Mouse (Mus musculus) mature B cell (primary cell): ENCODE measurements around the gene Adgb.
"Not testable (repeated sequence)": the region's sequence is repeated elsewhere in the genome, so short reads cannot be mapped to it uniquely, and the experiment has no call there.

Experiments
- in situ Hi-C: fragments of 300-500 bp; cut with MboI; formaldehyde crosslinking; loops from 2 replicates; pipeline ENCODE4 v1.14.3; 2019

Gene Adgb

DNA sequence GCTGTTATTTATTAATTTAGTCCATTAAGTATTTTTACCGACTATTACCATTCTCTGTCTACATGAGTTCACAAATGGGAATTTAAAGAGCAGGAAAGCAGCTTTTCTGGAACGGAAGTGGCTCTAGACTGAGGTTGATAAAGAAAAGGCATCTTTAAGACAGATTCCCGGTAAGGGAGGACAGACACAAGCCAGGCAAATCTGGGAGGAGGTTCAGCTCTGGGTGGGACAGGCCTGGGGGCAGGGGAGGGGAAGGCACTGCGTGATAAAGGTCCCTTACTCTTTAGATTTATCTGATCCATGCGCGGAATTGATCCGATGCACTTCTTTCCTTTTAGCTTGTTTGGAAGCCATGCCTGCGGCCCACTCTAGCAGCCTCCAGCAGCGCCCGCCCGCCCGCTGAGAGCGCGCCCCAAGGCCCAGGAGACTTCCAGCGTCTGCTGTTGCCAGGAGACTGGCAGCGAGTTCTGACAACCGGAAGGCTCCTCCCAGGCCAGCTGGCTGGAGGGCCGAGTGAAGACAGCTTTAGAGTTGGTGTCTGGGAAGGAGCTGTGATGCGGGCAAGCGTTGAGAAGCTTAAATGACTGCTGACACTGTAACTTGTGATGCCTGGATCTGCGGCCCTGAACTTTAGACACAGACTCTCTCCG, at the start of gene Adgb:
Gene Adgb, minus strand, starts transcription at position 366 of the 650 bp plus-strand sequence.
- in situ Hi-C loops, result no loop called here

DNA sequence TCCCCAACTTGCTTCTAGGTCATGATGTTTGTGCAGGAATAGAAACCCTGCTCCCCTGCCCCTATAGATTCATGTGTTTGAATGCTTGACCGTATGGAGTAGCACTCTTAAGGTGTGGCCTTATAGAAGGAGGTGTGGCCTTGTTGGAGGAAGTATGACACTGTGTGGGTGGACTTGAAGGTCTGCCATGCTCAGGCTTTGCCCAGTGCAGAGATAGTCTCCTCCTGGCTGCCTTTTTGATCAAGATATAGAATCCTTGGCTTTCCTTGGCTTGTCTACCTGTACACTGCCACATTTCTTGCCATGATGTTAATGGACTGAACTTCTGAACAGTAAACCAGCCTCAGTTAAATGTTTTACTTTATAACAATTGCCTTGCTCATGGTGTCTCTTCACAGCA, 8.0 kb upstream of the Adgb start:
- in situ Hi-C loops, result no loop called here

DNA sequence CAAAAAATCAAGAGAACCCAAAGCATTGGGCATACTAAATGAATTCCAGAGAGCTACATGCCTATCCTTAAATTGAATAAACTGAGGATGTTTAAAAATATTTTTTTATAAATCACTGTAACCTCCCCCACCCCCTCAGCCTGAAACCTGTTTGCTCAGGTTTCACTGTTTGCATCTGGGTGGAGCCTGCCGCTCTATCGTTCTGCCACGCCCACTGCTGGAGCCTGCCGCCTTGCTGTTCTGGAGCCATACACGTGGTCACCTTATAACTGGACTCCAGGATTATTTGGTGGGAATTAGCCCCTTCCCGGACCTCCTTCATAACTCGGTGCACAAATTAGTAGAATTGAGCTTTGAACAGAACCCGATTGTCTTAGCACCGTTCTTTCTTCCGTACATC, 5.3 kb upstream of the Adgb start:
- in situ Hi-C loops, result not testable (repeated sequence)

DNA sequence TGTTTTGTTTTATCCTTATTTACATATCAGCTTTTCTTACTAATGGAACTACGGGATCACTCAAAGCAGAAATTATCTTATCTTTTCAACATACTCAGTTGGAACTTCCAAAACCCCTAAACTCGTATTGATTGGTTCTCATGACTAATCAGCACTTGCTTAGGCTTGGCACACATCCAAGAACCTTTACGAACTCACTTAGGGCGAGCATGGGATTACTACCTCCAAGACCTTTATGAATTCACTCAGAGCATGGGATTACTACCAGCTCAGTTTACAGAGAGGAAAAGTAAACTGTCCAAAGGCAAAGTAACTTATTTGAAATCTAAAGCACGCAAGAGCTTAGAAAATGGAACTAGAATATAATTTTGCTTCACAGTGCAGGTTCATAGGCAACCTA, 4.8 kb upstream of the Adgb start:
- in situ Hi-C loops, result no loop called here

DNA sequence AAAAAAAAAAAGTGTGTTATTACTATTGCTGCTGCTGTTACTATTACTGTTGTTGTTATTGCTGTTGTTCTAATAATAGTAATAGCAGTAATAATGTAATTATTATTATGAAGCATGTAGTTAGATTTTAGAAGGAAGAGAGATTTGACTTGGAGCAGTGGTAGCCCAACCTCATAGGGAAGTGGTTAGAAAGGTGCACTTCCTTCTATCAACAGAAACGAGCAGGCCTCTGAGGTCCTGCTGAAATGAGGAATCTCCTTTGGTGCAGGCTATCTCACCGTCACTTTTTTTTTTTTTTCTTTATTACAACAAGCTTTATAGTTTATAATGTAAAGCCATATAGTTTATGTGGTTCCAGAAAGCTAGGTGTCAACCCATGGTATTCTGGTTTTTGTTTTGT, 4.4 kb upstream of the Adgb start:
- in situ Hi-C loops, result no loop called here

DNA sequence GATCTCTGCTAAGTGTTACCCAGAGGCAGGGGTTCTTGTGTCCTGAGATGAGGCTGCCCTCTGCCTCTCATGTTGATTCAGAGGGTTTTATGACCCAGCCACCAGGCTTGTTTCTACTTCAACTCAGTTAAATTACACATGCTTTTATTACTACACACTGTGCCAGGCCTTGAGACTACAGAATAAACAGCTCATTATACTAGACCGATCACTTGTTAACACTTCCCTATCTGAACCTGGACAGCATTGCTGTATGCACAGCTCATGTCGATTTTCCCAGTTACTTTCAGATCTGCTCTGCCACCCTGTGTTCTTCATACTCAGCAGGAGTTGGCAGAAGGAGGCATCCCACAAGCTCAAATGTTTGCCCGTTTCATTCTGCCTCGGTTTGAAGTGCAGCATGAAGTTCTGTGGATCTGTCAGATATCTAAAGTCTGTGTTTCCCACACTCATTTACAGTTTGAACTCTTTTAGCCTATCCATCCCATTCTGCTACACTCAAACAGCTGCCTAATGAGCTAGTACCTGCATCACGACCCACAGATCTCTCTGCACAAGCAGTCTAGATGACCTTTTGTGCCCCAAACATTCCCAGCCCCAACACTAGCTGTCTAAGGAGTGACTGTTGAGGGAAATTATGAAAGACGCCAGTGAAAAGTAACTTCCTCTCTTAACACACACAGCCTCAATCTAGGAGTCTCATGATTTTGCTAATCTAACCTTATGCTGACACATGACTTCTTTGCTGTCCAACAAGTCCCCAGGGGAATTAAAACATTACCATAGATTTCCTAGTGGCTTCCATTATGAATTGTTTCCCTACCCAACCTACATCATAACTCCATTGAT, 3.2 kb downstream of the Adgb start:
- in situ Hi-C loops, result no loop called here

DNA sequence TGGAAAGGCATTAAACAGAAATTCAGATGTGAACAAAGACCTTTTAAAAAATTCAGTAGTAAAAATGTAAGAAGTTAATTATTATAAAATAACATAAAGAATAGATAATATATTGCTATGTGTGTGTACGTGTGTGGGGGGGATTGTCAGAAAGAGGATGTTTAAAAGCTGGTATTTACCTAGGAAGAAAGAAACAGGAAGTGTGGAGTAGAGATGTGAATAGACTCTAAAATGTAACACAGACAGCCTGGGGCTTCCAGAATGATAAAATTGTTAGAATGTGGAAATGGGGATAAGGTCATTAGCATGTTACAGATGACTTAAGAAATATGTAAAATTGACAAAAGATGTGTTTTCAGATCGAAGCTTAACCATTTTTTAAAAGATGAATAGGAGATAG, 12.0 kb downstream of the Adgb start:
- in situ Hi-C loops, result no loop called here

DNA sequence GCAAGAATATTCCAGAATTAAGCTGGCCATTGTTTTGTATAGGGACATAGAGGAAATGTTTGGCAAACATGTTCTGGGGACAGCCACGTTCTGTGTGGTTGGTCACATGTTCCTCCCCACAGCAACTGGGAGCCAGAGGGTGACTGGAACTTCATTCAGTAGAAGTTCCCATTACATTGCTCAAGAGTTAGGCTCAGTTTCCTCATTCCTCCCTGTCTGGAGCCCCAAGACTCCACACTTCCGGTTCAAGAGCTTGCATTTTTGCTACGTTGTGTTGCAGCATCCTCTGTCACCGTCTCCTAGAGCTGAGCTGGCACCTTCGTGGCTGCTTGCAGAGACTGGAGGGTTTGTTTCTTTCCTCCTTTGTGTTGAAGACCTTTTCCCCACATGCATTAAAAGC, 15.1 kb downstream of the Adgb start:
- in situ Hi-C loops, result no loop called here

DNA sequence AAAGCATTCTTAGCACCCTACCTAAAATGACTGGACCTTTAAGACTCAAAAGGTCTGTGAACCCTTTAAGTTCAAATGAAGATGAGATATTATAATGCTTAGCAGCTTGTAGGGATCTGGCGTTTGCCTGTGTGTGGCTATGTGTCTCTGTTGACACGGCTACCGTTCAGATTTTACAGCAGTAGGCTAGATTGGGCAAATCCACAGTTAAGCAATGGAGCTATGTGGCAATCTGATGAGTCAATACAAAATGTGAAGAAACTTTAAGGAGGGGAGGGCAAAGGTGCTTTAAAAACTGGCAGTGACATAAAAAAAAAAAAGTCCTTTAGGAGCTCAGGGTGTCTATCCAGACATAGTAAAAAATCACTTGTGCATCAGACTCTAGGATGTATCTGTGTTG, 23.1 kb downstream of the Adgb start:
- in situ Hi-C loops, result no loop called here

DNA sequence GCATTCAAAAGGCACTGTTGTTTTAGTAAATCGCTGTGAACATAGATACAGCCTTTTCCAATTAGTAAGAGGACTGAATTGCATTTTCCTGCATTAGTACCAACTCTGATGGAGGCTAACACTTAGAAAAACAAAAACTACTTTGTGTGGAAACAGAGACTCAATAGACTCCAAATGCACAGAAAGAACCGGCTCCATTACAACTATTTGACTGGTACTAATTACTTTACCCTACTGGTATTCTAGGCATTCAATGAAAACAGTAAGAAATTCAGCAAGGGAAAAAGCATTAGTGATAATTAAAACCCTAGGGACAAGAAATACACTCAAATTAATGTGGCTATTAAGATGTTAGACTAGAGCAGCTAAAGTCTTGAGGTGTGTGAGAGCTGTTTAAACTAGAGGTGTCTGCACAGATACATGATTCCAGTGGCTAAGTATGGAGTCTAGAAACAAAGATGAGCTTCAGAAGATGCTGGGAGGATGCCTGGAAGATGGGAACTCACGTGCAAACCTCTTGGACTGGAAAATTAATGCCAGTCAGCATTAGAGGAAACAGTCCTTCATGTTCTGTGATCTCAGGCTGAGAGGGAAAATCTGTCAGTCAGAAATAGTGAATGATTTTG, 27.2 kb downstream of the Adgb start:
- in situ Hi-C loops, result no loop called here

DNA sequence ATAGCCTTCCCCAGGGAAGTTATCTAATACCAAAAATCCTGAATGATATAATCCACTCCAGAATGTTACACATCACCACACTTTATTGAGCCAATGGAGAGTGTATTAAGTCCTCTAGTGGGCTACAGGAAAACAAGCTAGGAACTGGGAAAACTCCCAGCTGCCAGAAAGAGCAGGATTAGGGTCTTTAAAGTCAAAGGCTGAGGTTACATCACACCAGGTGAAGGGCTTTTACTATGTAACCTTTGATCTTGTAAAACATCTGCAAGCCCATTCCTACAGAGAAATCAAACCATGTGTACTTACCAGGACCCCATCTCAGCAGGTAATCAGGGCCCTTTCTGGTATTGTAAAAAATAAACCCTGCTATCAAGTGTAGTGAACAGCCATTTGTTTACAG, 28.6 kb downstream of the Adgb start:
- in situ Hi-C loops, result no loop called here

DNA sequence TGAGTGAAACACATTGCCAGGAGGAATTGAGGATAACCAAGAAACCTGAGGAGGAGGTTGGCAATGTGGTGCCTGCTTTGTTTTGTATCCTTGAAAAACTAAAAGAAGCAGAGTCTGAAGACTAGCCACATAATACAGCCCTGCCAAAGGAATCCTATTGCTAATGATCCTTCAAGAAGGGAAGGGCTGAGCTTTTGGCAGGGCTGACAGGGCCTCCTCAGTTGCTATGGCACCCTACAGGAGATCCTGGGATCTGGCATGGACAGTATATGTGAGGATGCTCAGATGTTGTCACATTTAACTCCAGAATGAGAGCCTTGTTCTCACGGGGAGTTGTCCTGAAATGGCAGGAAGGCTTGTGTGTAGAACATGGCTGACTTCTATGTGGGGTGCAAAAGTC, 37.1 kb downstream of the Adgb start:
- in situ Hi-C loops, result no loop called here

DNA sequence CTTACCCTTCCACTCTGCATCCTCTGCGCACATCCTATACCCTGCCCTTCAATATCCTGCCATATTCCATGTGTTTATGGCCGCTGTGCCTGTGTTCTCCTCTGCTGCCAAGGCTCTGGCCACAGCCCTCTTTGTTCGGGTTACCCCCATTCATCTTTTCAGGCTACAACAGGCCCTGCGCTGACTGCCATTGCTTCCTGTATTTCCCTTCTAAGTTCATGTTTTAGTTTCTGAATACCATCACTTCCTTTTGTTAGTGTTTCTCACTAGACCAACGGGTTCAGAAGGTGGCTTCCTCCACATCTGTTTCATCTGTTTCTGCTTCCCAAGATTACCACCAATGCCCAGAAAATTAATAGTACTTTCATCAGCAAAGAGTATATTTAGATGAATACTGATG, 42.5 kb downstream of the Adgb start:
- in situ Hi-C loops, result no loop called here

DNA sequence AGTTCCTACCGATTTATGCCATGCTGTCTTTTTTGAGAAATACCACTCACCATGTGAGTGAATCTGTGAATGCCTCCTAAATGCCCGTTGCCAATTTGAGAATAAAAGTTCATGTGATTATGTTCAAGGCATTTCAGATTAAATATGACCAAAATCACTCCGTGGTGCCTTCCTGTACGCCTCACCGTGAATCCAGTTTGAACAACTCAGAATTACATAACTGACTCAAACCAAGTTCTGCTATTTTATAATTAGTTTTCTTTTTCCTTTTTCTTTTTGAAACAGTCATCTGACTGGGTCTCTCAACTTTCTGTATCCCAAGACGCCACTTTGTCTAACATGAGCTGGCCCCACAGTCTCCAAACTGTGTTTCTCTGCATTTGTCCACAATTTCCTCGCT, 43.1 kb downstream of the Adgb start:
- in situ Hi-C loops, result no loop called here

DNA sequence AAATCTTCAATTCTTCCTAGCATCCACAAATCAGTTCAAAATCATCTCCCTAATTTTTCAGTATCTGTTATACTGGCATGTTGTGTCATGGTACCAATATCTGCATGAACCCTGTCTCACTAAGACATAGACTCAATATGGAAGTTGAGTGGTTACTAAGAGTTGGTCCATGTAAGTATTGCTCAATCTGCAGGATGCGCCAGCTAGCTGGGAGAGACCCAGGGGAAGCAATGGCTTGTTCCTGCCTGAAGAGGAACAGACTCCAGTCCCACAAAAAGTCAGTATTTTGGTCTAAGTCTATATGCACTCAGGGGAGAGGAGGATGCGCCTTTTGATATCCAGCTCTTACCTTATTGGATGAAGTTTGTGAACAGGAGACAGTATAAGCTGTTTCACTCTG, 47.7 kb downstream of the Adgb start:
- in situ Hi-C loops, result no loop called here

DNA sequence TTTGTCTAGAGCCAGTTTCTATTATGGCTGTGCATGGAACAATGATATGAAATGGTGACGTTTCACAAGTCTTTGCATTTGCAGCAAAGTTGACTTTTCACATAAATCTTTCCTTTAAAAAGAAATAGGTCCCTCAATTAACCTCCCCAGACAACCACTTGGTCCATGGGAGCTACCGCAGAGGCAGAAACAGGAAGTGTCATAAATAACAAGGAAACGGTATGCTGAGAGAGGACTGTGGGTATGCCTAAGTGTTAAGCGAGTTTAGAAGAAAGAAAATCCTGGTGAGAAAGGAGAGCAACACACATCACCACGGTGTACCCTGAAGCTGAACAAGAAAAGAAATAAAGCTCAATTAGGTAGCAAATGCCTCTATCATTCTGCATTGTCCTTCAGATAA, 61.1 kb downstream of the Adgb start:
- in situ Hi-C loops, result no loop called here

DNA sequence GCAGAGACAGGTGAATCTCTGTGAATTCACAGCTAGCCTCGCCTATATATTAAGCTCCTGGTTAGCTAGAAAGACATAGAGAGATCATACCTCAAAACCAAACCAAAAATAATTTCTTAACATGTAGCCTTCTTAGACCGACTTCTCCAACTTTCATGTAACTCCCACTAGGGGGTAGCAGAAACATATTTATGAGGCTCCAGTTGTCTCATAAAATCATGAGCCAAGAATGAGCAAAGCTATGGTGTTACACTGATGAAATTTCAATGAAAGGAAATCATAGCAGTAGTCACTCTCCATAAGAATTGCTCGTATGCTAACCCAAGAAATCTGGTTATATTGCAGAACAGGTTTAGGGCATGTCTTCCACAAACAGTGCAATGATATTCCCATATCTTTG, 64.0 kb downstream of the Adgb start:
- in situ Hi-C loops, result no loop called here

DNA sequence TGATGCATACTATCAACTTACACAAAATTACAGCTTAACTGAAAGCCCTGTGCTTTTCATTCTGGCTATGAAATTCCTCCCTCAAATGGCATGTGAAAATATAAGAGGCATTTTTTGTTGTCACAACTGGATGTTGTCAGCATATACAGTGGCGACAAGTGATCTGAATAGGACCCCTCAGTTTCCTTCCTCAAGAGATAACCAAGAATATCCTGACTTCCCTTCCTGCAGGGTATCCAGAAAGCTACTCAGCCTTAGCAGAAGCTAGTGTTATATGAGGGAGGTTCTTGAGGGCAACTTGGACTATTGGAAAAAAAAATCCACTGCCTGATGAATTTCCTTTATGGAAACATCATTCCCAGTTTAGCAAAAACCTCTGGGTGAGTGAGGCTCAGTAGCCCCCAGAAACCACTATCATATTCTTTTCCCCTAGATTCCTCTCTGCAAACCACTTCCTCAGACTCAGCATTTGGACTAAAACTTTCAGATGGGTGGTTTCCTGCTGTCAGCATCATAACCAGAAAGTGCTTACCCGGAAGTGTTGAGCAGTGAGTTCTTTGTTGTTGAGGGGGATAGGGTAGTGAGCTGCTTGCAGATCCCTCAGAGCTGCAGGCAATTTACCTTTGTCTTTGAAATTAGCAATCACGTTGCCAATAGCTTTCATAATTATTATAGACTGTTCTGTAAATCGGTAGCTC, 76.2 kb downstream of the Adgb start:
- in situ Hi-C loops, result no loop called here

DNA sequence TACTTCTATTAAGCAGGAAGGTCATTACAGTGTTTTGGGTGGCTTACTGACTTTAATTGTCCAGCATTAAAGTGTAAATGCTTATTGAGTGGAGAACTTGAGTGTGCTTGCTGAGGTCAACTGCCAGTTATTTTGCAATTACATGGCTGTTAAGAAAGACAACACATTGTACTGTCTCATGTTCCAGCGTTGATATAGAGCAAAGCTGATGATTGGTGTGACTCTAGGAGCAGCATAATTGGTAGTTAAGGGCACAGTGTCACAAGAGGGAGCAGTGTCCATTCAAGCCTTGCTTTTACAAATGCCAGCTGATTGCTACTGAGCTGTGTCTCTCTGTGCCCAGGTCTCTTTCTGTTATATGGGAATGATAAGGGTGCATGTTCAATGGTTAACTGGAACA, 97.5 kb downstream of the Adgb start:
- in situ Hi-C loops, result no loop called here

DNA sequence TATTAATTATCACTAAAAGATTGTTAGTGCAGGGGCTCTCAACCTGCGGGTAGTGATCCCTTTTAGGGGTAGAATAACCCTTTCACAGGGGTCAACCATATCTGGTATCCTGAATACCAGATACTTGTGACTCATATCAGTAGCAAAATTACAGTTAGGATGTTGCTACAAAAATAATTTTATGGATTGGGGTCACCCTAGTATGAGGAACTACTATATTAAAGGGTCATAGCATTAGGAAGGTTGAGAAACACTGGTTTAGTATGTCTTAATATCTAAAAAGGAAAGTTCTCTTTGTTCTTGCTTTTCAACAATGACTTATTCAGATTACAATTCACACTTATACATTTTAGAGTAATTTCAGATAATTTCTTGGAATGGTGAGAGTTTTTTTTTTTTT, 108.1 kb downstream of the Adgb start:
- in situ Hi-C loops, result no loop called here

DNA sequence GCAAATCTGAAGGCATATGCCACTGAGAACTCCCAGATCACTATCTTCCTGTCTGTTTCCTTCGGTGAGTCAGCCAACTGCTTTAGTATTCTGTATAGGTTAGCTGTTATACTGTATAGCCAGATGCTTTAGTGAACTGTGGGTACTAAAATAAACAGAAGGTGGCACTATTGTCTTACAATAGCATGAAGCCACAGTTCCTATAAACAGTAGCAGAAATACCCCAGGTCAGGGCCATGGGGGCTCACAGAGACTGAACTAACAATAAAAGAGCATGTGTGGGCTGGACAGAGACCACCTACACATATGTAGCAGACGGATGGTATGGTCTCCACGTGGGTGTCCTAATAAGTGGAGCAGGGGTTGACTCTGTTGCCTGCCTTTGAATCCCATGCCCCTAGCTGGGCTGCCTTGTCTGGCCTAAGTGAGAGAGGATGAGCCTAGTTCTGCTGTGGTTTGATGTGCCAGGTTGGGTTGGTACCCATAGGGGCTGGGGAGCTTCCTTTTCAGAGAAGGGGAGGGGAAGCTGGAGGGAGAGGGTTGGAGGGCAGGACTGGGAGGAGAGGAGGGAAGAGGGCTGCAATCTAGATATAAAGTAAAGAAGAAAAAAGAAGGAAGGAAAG, 116.4 kb downstream of the Adgb start:
- in situ Hi-C loops, result no loop called here

DNA sequence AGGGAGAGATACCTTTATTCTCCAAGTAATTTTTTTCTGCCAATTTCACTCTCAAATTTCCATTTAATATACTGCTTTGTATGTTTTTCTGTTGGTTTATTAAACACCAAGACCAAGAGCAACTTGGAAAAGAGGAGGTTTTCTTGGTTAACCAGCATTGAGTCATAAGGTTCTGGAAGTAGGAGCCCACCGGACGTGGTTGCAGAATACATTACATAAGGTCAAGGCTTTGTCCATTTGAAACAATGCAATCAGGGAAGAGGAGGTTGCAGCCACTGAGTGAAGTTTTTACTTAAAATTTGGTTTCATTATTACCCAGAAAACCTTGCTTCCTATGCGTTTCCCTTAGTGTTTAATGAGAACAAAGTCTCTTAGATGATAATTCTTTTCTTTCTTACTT, 119.9 kb downstream of the Adgb start:
- in situ Hi-C loops, result no loop called here
